Mouse (Mus musculus) thymus, postnatal 0 days (tissue): Measurements from ENCODE around the gene Cwc27. TPM values are rescaled to one million over a fixed set of nuclear protein-coding genes. Genes with fewer than 3 reads are reported as not detected.
A peak's percentile ranks its signal among the peaks of the same experiment; 100 is the strongest.

Source experiments
- DNase-seq: peaks from one replicate; pipeline ENCODE4 v3.0.0-alpha.2; 2015; ENCODE audit warnings: low spot score
- polyA plus RNA-seq: library from polyadenylated mRNA; unstranded; fragments of >200 nt; fragmentation: Nextera tagmentation; extraction: Ambion mirVana; gene quantifications from 2 replicates; pipeline ENCODE4 v1.2.1, GENCODE M21; 2015

Cwc27 gene
- polyA plus RNA-seq, 1 experiment from 2014 or later = 24.3 TPM

- no peak for DNase-seq
Measured at GRCm38 (mm10) chr13:104615999-104616810, 200.7 kb downstream of the Cwc27 start.

- DNase-seq = no peak
Measured at GRCm38 (mm10) chr13:104615111-104615510, 201.8 kb downstream of the Cwc27 start.

DNA sequence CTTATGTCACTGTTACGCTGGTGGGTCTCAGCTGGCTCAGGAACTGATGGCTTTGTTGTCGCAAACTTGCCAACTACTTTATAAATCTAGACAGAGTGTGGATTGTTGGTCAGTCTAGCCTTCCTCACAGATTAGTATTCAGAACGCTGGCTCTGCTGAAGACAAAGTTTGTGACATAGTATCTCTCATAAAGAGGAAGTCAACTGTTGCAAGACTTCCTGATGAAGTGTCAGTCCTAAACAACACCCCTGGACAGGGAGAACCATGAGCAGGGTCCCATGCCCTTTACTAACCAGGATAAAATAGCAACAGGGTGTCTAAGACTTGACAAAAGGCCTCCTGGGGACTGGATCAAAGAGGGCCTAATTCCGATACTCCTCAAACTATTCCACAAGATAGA lies 205.6 kb downstream of the Cwc27 start:
- no peak for DNase-seq

GRCm38 (mm10) chr13:104610210-104611111 lies 206.5 kb downstream of the Cwc27 start:
- DNase-seq = peak; percentile 12

- no peak for DNase-seq
Measured at GRCm38 (mm10) chr13:104608516-104608915, 208.4 kb downstream of the Cwc27 start.

GRCm38 (mm10) chr13:104606786-104607580 lies 210.0 kb downstream of the Cwc27 start:
- DNase-seq = peak; percentile 74

DNA sequence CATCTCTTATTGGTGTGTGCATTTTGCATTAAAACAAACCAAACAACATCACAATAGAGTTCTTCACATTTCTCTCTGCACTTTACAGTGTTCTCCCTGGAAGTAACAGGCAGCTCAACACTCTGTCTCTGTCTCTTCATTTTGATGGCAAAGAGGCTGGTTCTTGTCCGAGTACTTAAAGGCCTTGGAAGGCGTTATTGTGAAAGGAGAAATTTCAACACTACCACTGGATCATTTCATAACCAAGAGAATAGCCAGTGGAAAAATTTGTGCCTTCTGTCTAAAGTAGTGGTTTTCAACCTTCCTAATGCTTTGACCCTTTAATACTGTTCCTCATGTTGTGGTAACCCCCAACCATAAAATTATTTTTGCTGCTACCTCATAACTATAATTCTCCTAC lies 211.8 kb downstream of the Cwc27 start:
- no peak for DNase-seq

DNA sequence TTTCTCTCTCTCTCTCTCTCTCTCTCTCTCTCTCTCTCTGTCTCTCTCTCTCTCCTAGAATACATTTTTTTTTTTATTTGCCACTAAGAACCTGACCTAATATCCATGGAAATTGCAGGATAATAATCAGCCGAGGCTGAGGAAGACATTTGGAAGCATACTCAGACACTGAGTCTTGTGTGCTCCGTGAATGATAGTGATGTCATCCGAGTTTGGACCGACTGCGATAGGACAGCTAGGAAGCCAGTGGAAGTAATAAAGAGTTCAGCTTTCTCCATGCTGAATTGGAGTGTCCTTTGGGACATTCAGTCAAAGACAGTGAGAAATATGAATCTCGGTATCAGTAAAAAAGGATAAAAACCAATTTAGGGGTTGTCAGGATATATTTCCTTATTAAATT lies 214.7 kb downstream of the Cwc27 start:
- DNase-seq = no peak

DNA sequence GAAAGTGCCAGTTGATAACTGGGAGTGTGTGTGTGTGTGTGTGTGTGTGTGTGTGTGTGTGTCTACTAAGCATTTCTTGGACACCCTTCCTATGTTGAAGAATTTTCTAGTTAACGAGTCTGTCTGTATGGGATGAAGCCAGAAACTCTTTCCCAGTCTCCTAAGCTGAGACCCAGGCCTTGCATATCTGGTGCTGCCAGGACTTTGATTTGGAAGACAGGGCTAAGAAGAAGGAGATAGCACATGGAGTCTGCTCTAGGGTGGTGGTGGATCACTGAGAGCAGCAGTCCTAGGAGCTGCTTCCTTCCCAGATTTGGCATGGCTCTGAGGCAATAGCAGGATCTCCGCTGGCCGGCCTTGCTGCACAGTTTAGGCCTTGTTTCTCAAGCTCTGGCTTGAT lies 215.2 kb downstream of the Cwc27 start:
- DNase-seq = no peak

DNA sequence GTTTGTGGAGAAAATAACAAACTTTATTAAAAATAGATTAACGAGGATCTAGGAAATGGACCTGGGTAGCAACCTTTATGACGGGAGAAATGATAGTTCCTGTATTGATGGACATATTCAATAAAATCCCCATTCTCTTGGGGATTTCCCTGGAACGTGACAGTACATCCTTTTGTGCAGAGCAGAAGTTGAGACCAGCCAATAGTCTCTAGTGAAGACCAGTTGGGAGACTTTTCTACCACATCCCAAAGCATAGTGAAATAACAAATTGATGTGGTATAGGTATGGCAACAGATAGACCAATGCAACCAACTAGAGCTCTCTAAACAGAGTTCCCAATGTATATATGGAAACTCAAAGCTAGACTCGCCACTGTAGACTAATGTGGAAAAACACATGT lies 220.7 kb downstream of the Cwc27 start:
- no peak for DNase-seq

DNA sequence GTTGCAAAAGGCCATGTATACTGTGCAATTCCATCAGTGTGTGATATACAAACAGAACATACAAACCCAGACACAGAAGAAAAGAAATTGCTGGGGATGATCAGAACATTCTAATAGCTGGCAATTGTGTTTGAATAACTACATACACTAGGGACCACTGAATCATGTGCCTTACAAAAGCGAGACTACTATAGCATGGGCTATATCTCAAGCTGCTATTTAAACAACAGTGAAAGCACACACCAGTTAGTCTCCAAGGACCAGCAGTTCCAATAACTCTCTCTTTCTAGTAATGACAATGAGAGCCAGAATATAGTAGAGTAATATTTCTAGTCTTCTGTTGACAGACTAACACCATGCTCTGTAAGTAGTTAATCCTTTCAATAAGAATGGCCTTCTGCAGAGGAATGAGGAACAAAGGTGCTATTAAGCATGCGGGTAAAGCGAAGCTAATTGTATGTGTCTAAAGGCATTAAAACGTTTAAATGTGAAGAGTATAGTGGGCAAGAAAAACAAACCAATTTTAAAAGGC lies 222.1 kb downstream of the Cwc27 start:
- DNase-seq = no peak

GRCm38 (mm10) chr13:104590931-104591330 lies 226.0 kb downstream of the Cwc27 start:
- DNase-seq = no peak

DNA sequence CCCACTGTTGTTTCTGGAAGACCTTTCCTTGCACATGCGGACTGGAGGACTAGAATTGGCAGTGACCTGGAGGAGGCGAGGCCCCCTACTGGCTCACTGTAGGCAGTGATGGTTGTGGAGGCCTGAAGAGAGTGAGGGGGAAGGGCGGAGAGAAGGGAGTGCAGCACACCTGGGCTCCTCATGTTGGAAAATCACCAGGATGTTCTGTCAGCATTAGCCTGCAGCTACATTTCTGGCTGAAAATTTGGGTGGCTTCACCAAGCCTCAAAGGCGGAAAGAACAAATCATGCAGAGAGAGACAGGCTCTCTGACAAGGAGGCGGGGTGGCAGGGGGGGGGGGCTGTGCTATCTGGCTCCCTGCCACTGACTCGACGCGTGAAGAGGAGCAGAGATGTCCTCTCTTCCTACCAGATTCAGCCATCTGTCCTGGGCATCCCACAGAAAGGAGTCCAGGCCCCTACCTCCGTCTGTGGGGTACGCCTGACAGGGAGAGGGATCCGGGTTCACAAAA lies 226.8 kb downstream of the Cwc27 start:
- DNase-seq = no peak

DNA sequence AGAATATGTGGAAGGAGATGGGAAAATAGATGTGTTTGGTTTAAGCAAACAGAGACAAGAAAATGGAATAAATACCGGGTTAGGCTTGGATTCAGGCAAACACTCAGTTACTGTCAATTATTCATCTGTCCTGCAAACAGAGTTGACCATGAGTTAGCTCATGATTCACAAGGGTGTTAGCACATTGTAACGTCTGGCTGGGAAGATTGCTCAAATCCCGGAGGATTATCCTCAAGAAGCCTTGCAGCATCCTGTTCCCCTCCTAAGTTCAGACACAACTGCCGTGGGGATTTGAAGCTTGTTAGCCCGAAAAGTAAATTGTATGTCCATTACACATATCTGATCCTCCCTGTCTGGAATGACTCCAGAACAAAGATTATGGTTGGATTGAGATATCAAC lies 228.6 kb downstream of the Cwc27 start:
- no peak for DNase-seq

Other genes starting within 250 kb of the Cwc27 start
- gene Srek1ip1, start 24.7 kb downstream of the Cwc27 start, polyA plus RNA-seq = 24.6 and 24.9 TPM in 2 replicates
- 0.44 and 0.56 TPM in 2 replicates for gene Shisal2b, start 46.8 kb upstream of the Cwc27 start, polyA plus RNA-seq
- gene Rgs7bp, start 237.8 kb upstream of the Cwc27 start, polyA plus RNA-seq = 0.22 and 0.29 TPM in 2 replicates